Mouse (Mus musculus) spleen, adult 2 months (tissue): ENCODE data around the gene Ppp6r2.

ENCODE experiments used
- CTCF ChIP-seq: fragments of 200-500 bp; IDR thresholded peaks from 2 replicates; pipeline ENCODE4 v1.5.1; 2011; ENCODE audit warnings: mild to moderate bottlenecking, inconsistent platforms; ENCODE audit not compliant: insufficient read depth, insufficient read length, insufficient replicate concordance; ENCODE audit errors: extremely low read depth
- POLR2A ChIP-seq: fragments of 200-500 bp; IDR thresholded peaks from 2 replicates; pipeline ENCODE4 v1.6.1; 2011; ENCODE audit warnings: low read depth, low read length, inconsistent platforms

DNA sequence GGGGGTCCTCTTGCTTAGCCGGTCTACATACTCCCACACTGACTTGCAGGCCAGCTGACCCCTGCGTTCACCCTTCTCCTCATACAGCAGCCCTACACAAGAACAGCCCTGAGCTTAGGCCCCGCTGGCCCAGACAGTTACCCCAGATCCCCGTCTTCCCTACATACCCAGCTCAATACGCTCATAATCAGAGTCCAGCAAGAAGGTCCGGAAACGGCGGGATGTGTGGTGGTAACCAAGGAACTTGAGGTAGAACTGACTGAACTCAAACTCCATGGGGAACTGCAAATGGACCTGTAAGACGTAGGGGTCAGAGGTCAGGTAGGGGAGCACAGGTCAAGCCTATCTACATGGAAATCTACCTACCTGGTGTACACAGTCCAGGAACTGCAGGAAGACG, 82.4 kb downstream of the Ppp6r2 start:
- TF ChIP-seq CTCF (no peak), POLR2A (no peak)
